Mouse (Mus musculus): ENCODE data around the gene Efs. TPM values are rescaled to one million over a fixed set of nuclear protein-coding genes. Genes with fewer than 3 reads are reported as not detected.

Efs gene
- total RNA-seq, 2 experiments from 2014 or later: 7.9 to 8.8 TPM

DNA sequence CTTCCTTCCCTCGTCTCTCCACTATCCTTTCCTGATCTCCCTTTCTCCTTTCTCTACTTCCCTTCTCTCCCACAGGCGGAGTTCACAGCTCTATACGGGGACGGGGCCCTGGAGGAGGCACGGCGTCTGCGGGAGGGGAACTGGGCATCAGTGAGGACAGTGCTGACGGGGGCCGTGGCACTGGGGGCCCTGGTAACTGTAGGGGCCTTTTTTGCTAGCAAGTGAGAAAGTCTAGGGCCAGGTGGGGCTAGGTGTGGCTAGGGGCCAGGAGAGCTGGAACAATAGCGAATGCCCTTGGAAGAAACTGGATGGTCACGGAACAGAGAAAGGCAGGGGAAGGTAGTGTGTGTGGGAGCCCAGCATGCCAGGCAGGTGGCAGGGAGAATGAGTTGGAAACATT, 40.6 kb downstream of the Efs start:
- intact Hi-C loops (cut with DNase I): no loop called here
- no peak for DNase-seq (ENCODE audit: extremely low spot score in 1 of 2, low spot score in 2 of 2)

DNA sequence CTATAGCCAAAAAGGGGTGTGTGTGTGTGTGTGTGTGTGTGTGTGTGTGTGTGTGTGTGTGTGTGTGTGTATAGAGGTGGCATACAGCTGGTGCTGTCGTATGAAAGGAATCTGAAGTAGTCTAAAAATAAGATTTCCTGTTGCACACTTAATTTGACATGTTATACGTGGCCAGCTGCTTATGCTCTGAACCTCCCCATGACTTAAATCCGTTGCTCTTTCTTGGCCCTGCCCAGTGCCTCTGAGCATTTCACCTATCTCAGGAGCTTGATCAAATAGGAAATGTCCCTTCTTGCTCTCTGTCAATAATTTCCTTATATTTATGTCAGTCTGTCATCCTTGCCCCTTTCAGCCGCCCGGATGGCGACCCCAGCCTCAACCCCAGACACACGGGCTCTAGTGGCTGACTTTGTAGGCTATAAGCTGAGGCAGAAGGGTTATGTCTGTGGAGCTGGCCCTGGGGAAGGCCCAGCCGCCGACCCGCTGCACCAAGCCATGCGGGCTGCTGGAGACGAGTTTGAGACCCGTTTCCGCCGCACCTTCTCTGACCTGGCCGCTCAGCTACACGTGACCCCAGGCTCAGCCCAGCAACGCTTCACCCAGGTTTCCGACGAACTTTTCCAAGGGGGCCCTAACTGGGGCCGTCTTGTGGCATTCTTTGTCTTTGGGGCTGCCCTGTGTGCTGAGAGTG, 41.8 kb downstream of the Efs start:
- intact Hi-C loops (cut with DNase I): no loop called here
- DNase-seq (ENCODE audit: extremely low spot score in 1 of 2, low spot score in 2 of 2): no peak

DNA sequence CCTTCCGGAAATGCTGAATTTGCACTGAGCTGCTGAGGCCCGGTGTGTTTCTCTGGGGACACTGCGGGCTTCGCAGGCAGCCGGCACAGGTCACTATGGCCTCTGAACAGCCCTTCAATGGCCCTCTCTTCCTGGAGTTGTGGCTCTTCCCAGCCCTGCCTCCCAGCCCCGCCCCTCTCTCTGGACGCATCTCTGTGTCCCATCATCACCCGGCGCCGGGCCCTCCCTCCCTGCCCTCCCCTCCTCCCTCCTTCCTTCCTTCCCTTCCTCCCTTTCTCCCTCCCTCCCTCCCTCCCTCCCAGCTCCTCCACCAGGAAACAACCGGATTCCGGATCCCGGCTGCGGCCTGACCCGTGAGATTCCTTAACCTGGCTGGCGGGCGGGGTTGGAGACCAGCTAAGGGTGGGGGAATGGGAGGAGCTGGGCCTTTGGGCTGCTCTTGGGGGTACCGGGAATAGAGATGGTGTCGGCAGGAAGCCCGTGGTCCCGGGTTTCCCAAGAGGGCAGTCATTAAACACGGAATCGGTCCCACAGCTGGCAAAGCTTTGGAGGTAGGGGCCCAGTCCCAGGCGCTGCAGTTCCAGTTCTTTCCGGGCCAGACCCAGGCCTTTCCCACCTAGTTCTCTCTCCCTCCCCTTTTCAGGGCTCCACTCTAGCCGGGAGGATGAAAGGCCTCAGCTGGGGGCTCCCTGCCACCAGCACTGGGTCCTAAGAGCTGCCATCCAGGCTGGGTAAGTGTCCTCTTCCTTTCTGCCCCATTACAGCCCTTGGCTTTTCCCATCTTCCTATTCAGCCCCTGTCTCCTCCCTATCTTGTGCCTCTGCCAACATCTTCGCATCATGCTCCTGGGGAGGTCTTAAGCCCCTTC, 42.5 kb downstream of the Efs start, which contains the start of the genes Bcl2l2 and Gm20521:
Bcl2l2 (plus strand) TSS at position 224 of the 868 bp plus-strand sequence.
Gm20521 (plus strand) TSS at position 288 of the 868 bp plus-strand sequence.
- intact Hi-C loops (cut with DNase I): no loop called here
- peak; percentile 63 to 94 for DNase-seq (ENCODE audit: extremely low spot score in 1 of 2, low spot score in 2 of 2)

DNA sequence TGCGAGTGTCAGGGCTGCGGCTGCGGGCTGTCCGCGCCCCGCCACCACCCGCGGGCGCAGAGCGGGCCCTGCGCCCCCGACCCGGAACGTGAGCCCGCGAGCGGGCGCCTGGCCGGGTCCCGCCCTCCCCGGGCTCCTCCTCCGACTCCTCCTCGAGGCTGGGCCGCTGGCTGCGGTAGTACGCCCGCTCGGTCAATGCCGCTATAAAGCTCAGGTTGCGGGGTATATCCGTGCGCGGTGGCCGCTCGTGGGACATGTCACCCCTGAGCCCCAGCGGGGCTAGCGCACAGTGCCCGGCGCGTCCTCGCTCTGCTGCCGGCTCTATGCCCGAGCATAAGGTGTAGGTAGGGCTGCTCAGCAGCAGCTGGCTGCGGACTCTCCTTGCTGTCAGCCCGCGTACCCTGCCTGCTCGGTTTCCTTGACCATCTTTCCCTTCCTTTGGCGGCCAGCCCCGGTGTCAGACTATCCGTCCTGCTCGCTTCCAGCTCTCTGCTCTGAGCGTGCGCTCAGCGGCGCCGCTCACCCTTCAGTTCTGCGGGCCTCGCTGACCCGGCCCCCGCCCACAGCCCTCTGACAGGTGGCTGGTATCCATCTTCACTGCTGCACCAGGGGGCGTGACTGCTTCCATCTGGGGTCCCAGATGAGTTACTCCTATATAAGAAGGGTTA, 48.7 kb downstream of the Efs start, which contains the start of gene Ppp1r3e:
Ppp1r3e (minus strand) TSS at position 503 of the 668 bp plus-strand sequence.
- intact Hi-C loops (cut with DNase I): no loop called here
- peak in 1 of 2 experiments; percentile 81 for DNase-seq (ENCODE audit: extremely low spot score in 1 of 2, low spot score in 2 of 2)

DNA sequence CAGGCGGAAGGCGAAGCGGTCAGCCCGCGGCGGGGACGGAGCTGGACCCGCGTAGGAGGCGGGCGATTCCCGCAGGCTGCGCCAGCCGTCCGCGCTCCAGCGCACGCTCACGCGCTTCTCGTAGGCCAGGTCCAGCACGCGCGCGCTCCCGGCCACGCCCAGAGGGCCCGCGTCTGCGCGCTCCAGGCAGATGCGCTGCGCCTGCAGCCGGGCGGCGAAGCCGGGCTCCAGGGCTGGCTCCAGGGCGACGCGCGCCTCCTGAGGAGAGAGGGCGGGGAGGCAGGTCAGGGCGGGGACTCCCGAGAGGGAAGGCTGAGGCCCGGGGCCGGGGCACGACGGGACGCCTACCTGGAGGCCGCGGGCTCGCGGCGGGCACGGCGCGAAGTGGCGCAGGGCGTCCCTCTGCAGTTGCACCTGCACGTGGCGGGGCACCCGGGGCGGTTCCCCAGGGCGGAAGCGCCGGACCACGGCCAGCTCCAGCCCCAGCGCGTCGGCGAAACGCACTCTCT, 49.3 kb downstream of the Efs start:
- intact Hi-C loops (cut with DNase I): no loop called here
- peak; percentile 82 to 94 for DNase-seq (ENCODE audit: extremely low spot score in 1 of 2, low spot score in 2 of 2)

DNA sequence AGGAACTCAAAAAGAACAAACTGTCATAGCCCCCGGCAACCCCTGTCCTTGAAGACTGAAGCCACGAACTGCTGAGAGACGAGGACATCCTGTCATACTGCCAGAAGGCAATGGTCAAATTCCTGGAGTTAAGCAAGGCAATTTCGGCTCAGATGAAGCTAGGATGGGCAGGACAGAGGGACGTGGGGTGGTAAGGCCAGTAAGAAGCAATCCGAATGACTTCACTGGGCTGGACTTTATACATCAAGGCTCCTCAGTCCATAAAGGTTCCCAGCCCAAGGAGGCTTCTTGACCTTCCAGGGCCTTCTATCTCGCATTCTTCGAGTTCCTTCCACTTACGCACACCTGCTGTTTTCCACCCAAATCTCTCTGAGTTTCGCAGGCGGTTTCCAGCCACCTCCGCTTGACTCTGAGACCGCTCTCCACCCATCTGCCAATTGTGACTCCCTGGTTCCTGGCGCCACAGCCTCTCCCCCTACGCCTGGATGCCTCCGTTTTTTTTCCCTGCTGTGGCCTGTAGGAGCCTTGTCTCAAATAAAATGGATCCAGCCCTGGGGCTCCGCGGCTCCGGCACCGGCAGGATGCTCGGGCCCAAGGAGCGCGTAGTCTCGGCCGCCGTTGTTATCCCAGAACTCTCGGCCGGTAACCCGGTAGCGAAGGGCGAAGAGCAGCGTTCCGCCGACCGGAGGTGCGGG, 49.9 kb downstream of the Efs start:
- DNase-seq (ENCODE audit: extremely low spot score in 1 of 2, low spot score in 2 of 2): no peak
- intact Hi-C loops (cut with DNase I): no loop called here

DNA sequence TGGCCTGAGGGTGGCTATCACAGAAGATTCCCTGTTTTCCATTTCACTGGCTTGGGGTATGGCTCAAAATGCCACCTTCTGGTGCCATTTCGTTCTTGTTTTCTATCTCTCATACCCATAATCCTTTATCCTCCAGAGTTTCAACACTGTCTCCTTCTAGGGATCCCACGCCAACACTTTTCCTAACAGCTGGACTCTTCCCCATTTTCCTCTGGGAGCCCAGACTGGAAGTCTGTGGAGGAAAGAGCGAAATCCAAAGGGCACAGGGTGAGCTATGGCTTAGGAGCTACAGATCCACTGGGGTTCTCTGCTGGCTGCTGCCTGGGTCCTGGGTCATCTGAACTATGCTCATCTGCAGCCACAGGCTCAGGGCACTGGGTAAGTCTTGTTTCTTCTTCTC, 51.8 kb downstream of the Efs start:
- intact Hi-C loops (cut with DNase I): no loop called here
- DNase-seq (ENCODE audit: extremely low spot score in 1 of 2, low spot score in 2 of 2): no peak

DNA sequence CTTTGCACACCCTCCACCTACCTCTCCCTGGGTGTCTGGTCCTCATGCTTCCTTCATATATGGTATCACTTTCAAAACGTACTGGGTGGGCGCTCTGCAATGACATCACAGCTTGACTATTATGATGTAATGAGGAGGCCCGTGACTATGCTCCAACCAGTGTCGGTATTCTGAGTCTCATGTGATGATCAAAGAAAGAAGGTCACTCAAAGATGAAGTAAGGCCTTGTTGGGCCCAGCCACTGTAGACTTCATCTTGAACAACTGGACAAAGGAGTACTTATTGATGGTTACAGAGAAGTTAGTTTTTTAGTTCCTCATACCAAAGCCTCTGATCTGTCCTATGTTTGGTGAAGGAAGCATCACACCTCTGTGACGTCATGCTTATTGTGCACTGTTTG, 55.1 kb downstream of the Efs start, which contains the start of gene Homez:
Homez (minus strand) TSS at position 101 of the 400 bp plus-strand sequence.
- intact Hi-C loops (cut with DNase I): no loop called here
- DNase-seq (ENCODE audit: extremely low spot score in 1 of 2, low spot score in 2 of 2): no peak

DNA sequence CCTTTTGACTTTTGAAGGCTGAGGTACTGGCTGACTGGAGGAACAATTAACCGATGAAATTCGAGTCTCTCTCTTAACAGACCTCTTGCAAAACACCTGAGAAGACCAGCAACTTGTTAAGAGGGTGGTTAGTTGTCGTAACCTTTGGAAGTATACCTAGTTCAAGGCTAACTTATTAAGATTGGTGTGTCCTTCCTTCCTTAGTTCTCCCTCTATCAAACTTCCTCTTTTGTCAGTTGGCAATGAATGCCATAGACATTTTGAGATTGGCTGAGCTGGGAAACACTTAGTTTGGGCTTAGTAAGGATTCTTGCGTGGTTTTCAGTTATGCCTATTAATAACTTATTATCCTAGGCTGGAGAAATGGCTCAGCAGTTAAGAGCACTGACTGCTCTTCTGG, 57.9 kb downstream of the Efs start:
- intact Hi-C loops (cut with DNase I): no loop called here
- DNase-seq (ENCODE audit: extremely low spot score in 1 of 2, low spot score in 2 of 2): no peak

DNA sequence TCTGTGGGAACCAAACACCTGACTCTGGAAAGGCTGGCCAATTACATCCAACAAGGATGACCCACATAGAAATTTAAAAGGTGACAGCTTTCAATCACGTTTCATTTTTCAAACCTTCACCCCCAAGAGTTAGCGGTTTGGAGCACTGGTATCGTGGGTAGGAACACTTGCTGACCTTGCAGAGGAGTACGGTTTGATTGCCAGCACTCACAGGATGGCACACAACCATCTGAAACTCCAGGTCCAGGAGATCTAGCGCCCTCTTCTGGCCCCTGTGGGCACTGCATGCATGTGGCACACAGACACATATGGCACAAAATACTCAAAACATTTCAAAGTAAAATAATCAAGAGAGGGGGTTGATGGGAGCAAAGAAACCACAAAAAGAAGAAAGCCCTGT, 59.0 kb downstream of the Efs start:
- intact Hi-C loops (cut with DNase I): no loop called here
- no peak for DNase-seq (ENCODE audit: extremely low spot score in 1 of 2, low spot score in 2 of 2)

Small RNA genes within 50 kb of the gene (microRNA-seq; reads per million reads assigned to microRNA genes)
- gene Mir208a: 4.3 reads per million, percentile 15 among the genes with 10 or more reads in this experiment
- 7.2 reads per million, percentile 25 among the genes with 10 or more reads in this experiment for gene Mir208b

Other genes starting within 250 kb of the Efs start
- gene 1700123O20Rik, start 239.9 kb downstream of the Efs start, total RNA-seq (2021): 10 to 100 TPM; 23.6 to 25.1 TPM
- 100 to 1,000 TPM; 195 to 199 TPM for gene Acin1, start 239.2 kb downstream of the Efs start, total RNA-seq (2021)
- under 1 TPM; 0.15 to 0.22 TPM for gene Gm29776, start 227.3 kb downstream of the Efs start, total RNA-seq (2021)
- gene Cebpe, start 214.0 kb downstream of the Efs start, total RNA-seq (2021): not detected
- gene Slc7a8, start 144.2 kb downstream of the Efs start, total RNA-seq (2021): 10 to 100 TPM; 62.2 to 67.9 TPM
- gene Rnf212b, start 112.0 kb downstream of the Efs start, total RNA-seq (2021): not detected
- 10 to 100 TPM; 16.7 to 18.5 TPM for gene Homez, start 55.2 kb downstream of the Efs start, total RNA-seq (2021)
- gene Ppp1r3e, start 48.6 kb downstream of the Efs start, total RNA-seq (2021): 10 to 100 TPM; 26.9 to 28.4 TPM
- gene Bcl2l2, start 42.7 kb downstream of the Efs start, total RNA-seq (2021): 10 to 100 TPM; 83.0 to 84.4 TPM
- 1 to 10 TPM in 1 of 2 experiments, not detected in 1; 1.9 TPM for gene Gm20521, start 42.7 kb downstream of the Efs start, total RNA-seq (2021)
- gene Pabpn1, start 33.6 kb downstream of the Efs start, total RNA-seq (2021): 100 to 1,000 TPM; 272 to 278 TPM
- gene Slc22a17, start 13.0 kb downstream of the Efs start, total RNA-seq (2021): 100 to 1,000 TPM; 562 to 600 TPM
- not detected for gene Il25, start 6.6 kb upstream of the Efs start, total RNA-seq (2021)
- 10 to 100 TPM; 23.5 to 25.2 TPM for gene Cmtm5, start 10.1 kb upstream of the Efs start, total RNA-seq (2021)
- 1 to 10 TPM; 2.2 to 3.8 TPM for gene Myh6, start 40.8 kb upstream of the Efs start, total RNA-seq (2021)
- gene Gm17428, start 50.8 kb upstream of the Efs start, total RNA-seq (2021): not detected
- gene Myh7, start 68.5 kb upstream of the Efs start, total RNA-seq (2021): 1 to 10 TPM; 5.4 to 5.5 TPM
- gene Ngdn, start 89.3 kb upstream of the Efs start, total RNA-seq (2021): 10 to 100 TPM; 21.5 to 26.8 TPM
- 10 to 100 TPM; 26.6 to 27.2 TPM for gene Zfhx2, start 166.2 kb upstream of the Efs start, total RNA-seq (2021)
- gene Thtpa, start 168.7 kb upstream of the Efs start, total RNA-seq (2021): 10 to 100 TPM; 31.4 to 31.5 TPM
- 10 to 100 TPM; 14.6 to 18.0 TPM for gene Ap1g2, start 180.5 kb upstream of the Efs start, total RNA-seq (2021)
- 100 to 1,000 TPM; 368 to 375 TPM for gene Jph4, start 190.8 kb upstream of the Efs start, total RNA-seq (2021)

All from left cerebral cortex, postnatal 10 days (tissue).